Mouse (Mus musculus) spleen, postnatal 4 days (tissue): ENCODE results near the gene Naaladl2.
"Not testable (repeated sequence)": the region's sequence is repeated elsewhere in the genome, so short reads cannot be mapped to it uniquely, and the experiment has no call there.

Experiments
- DNase-seq, 2 experiments: peaks; one replicate each; pipeline ENCODE4 v3.0.0; 2022; ENCODE audit warnings: low spot score in 2 of 2

Gene Naaladl2

DNA sequence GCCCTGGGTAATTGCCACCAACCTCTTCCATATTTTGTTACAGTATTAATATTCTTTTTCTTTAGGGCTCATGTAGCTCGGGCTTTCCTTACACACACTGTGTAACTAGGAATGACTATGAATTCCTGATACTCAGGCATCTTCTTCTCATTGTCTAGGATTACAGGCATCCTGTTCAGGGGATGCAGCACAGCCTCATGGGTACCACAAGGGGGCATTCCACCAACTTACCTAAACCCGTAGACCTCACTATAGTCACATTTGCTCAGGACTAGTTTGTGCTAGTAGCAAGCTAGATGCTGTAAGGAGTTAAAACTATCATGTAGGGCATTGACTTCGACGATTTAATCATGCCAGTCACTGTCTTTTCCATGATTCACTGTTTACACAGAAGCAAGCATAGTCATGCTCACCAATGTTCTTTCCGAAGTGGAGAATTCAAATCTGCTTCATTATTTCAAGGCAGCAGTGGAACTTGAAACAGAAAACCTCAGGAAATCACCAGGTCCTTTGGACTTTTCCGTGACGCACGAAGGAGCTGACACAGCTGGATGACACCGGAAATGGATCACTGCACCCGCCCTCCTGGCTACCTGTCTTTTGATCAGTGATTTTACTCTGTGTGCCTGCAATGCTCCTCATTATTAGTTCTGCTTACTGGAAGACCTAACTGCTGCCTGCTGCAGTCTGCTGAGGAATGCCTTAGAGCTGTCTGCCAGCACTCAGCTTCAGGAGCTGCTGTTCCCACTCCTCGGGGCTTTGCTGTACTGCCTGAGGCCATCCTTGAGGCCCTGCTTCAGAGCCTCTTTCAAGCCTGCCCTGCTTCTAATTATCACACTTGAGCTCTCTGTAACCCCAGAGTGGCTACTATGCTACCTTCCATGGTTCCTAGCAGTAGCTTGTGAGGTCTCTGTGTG lies 822.3 kb downstream of the Naaladl2 start:
- DNase-seq: no peak

GRCm38 (mm10) chr3:24314658-24315297 lies 829.3 kb downstream of the Naaladl2 start:
- no peak for DNase-seq

DNA sequence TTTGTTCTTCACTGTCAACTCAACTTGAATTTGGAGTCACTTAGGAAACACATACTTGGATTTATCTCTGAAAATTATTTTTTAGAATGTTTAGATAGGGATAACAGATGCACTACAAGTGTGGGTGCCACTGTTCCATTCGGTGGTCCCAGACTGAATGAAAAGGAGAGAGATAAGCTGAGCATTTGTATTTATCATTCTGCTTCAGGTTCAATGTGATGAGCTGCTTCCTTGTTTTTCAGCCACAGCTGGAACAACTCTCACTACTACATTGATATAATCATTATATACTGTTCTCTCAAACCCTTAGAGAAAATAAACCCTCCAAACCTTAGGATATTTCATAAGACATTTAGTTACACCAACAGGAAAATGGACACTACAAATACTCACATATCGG lies 918.6 kb downstream of the Naaladl2 start:
- DNase-seq: no peak

GRCm38 (mm10) chr3:24217476-24217875 lies 926.6 kb downstream of the Naaladl2 start:
- no peak for DNase-seq

DNA sequence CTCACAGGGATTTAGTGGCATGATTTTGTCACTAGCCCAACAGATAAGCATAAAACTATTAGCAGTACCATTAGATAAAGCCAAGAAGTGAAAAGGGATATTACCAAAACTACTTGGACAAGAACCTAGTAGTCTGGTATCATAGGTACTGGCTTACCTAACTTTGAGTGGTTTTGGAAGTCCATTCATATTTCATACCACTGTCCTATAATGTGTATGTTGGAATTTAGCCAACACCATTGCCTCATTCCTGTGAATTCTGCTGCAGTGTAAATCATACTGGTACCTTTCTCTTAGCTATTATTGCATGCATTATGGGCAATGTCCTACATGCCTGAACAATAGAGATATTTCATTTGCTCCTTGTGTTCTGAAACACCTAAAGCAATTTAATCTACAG lies 977.5 kb downstream of the Naaladl2 start:
- DNase-seq: no peak

DNA sequence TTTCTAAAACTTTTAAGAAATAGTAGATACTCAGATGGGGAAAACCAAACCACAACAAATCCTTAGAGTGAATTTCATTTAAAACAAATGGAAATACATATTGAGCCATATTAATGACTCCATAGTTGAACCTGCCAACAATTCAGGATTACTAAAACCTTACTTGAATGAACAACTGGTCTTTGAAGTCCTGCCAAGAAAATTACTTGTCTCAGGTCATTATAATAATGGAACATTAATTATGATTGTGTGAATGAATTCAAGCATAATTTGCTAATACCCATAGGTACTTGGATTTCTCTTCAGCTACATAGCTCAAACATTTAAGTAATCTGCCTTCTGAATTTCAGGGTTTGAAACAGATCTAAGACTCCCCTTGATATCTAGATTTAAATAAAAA lies 980.1 kb downstream of the Naaladl2 start:
- DNase-seq: no peak

GRCm38 (mm10) chr3:24151086-24151815 lies 992.8 kb downstream of the Naaladl2 start:
- DNase-seq: not testable (repeated sequence)

DNA sequence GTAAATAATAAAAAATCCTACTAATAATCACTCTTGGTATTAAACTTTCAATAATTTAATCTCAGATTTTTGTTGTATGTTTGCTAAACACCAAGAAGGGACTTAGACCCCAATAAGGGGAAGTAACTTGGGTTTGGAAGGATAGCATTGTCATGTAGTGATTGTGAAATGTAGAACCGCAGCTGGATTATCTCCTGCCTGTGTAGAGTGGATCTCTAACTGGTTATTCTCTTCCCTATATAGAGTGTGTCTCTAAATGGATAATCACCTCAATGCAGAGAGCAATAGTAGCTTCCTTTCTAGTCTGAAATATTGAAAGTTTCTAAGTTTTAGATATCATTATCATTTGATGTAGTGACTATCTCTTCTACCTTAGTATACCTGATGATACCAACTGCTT lies 1001.3 kb downstream of the Naaladl2 start:
- no peak for DNase-seq

GRCm38 (mm10) chr3:24138002-24138401 lies 1006.1 kb downstream of the Naaladl2 start:
- no peak for DNase-seq

- no peak for DNase-seq
Measured at GRCm38 (mm10) chr3:24126200-24126599, 1017.9 kb downstream of the Naaladl2 start.

- DNase-seq: no peak
Measured at GRCm38 (mm10) chr3:24124034-24124433, 1020.0 kb downstream of the Naaladl2 start.

GRCm38 (mm10) chr3:24118136-24118535 lies 1025.9 kb downstream of the Naaladl2 start:
- DNase-seq: no peak

- no peak for DNase-seq
Measured at GRCm38 (mm10) chr3:24114849-24115248, 1029.2 kb downstream of the Naaladl2 start.

DNA sequence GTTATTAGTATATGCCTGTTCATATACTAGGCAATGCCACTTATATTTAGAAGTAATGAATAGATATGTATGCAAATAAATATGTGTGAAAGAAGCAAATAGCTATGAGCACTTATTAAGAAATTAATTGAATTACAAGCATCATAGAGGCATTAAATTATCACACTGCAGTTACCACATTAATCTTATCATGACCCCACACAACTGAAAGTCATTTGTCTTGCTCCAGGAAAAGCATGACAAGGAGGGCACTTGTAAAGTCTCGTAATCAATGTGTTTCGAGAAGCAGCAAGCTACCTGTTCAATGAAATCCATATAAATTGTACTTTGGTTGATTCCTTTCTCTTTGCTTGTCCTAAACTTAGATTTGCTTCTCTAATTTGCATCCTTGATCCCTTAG lies 1030.7 kb downstream of the Naaladl2 start:
- no peak for DNase-seq

DNA sequence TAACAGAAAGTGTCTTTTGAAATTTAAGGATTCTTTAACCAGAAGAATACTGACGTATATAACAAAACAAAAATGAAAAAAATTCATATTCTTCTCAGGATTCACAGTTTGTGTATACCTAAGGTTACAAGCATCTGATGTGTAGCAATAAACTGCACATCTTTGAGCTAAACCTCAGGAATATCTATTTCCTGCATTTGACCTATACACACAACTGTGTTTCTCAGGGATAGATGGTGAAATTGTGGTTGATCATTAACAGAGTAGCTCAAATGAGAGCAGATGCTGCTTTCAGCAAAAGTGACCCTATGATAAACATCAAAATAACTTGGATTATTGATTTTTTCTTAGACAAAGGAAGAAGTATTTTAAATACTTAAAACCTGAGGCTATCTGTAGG lies 1037.7 kb downstream of the Naaladl2 start:
- DNase-seq: no peak

GRCm38 (mm10) chr3:24079761-24080160 lies 1064.3 kb downstream of the Naaladl2 start:
- DNase-seq: no peak

DNA sequence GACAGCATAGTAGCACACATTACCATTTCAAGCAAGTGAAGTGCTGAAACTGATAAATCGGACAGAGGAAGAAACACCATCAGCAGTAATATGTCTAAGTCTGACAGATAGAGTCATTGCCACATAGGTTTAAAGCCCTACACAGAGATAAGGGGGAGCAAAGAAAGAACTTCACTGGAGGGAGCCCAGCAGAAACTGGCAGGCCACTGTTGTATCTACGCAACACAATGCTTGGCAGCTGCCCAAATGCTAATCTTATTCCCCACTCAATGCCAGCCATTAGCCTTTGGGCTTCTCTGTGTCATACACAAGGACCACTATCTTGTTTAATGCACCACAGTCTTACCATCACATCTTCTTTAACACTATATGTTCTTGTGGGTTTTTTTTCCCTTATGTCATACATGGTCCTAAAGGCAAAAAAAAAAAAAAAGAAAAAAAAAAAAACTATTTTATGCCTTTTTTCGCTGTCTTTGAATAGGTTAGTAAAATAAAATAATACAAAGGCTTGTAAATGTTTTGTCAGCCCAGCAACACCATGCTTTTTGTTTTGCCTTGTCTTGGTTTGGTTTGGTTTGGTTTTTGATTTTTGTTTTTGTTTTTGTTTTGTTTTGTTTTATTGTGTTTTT lies 1072.8 kb downstream of the Naaladl2 start:
- no peak for DNase-seq

GRCm38 (mm10) chr3:24070424-24071168 lies 1073.5 kb downstream of the Naaladl2 start:
- no peak for DNase-seq

DNA sequence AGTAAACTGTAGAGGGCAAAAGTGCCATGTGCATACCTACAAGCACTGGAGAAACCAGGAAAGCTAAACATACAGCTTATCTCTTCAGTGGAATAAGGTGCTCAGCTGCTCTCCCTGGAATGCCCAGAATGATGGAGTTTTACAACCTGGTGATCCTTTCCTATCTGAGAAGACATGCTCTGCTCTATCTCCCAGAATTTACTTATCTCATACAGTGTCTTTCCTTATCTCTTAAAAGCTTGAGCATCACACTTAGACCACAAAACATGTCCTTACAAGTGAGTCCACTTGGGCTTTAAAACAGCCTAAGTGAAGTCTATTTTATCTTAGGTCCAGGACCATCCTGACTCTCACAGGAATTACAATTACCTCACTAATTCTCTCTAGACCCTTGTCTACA lies 1095.8 kb downstream of the Naaladl2 start:
- DNase-seq: no peak

DNA sequence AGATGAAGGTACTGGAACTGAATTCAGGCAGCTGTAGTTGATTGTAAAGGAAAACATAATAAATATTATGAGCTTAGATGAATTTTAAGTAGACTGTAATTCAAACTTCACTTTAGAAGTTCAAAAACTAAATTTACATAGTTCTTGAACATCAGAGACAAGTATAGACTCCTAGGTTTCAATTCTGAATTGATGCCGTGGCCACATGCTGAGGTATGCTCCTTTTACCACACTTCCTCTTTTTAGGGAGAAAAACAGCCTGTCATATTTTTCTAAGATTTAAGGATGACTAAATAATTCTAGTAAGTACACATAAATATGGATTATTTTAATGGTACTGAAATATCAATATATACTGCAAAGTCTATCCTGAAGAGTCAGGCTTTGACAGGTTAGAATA lies 1142.3 kb downstream of the Naaladl2 start:
- DNase-seq: no peak

- no peak for DNase-seq
Measured at GRCm38 (mm10) chr3:23973727-23974126, 1170.3 kb downstream of the Naaladl2 start.
